Mouse (Mus musculus) hindbrain, embryonic 16.5 days (tissue): ENCODE measurements at regions not wholly inside any gene's neighbourhood (a gene's known extent, or its start where the extent isn't known, plus 50 kb on each side); places are given as distances from the start of the nearest gene placed in this dataset.
A peak's percentile ranks its signal among the peaks of the same experiment; 100 is the strongest.

Experiments
- ATAC-seq: fragments of 200-750 bp; cut with Nextera tagmentation; 2 replicates; pipeline ENCODE4 v1.8.0; 2017; ENCODE audit warnings: moderate TSS enrichment, moderate library complexity
- H3K27ac ChIP-seq: fragments of 300-500 bp; sonication (generic); 2 replicates; pipeline ENCODE4 v1.5.1; 2014; ENCODE audit warnings: low read depth, mild to moderate bottlenecking, control low read depth, low read length, moderate library complexity
- H3K27me3 ChIP-seq: fragments of 300-500 bp; sonication (generic); replicated peaks from 2 replicates; pipeline ENCODE4 v1.6.1; 2014; ENCODE audit warnings: low read length; ENCODE audit not compliant: control insufficient read depth, insufficient read depth
- H3K36me3 ChIP-seq: fragments of 300-500 bp; sonication (generic); 2 replicates; pipeline ENCODE4 v1.6.1; 2014; ENCODE audit warnings: mild to moderate bottlenecking, low read length, moderate library complexity, mixed read lengths; ENCODE audit not compliant: control insufficient read depth, insufficient read depth
- H3K4me1 ChIP-seq: fragments of 300-500 bp; sonication (generic); 2 replicates; pipeline ENCODE4 v1.6.1; 2014; ENCODE audit warnings: low read depth, low read length; ENCODE audit not compliant: control insufficient read depth, insufficient read depth
- H3K4me2 ChIP-seq: fragments of 300-500 bp; sonication (generic); 2 replicates; pipeline ENCODE4 v1.6.1; 2014; ENCODE audit warnings: mild to moderate bottlenecking, low read length, control low read depth, moderate library complexity
- H3K4me3 ChIP-seq: fragments of 300-500 bp; sonication (generic); 2 replicates; pipeline ENCODE4 v1.5.1; 2014; ENCODE audit warnings: mild to moderate bottlenecking, low read length, control low read depth, moderate library complexity
- H3K9ac ChIP-seq: fragments of 300-500 bp; sonication (generic); 2 replicates; pipeline ENCODE4 v1.6.1; 2014; ENCODE audit warnings: low read depth, mild to moderate bottlenecking, control low read depth, low read length, moderate library complexity
- H3K9me3 ChIP-seq: fragments of 300-500 bp; sonication (generic); 2 replicates; pipeline ENCODE4 v1.6.1; 2014; ENCODE audit warnings: mild to moderate bottlenecking, low read length, moderate library complexity; ENCODE audit not compliant: control insufficient read depth
- WGBS: fragments of 180-500 bp; shearing (Covaris S2); extraction: QIAGEN DNeasy Blood & Tissue Kit; methylation state at CpG from one replicate; pipeline ENCODE4 v1.1.7; 2014; 5-methylcytosine and 5-hydroxymethylcytosine counted together

- Histone ChIP-seq H3K9me3 (peaks cover 5% of the 10 kb centered on the region), H3K4me1 (peaks cover 8% of the 10 kb centered on the region), H3K36me3 (no peaks in the 10 kb centered on the region), H3K4me3 (no peak overlapping the region), H3K27me3 (no peaks in the 10 kb centered on the region), H3K27ac (no peak overlapping the region), H3K9ac (no peak overlapping the region), H3K4me2 (no peak overlapping the region)
- ATAC-seq, result peak; percentile 94
- WGBS, result 18% methylated on average over 3 of the region's 3 CpGs
Observed at GRCm38 (mm10) chr3:66537106-66537893, 240.7 kb upstream of the Veph1 start.

- no peak overlapping the region for H3K4me2 ChIP-seq
- ATAC-seq, result peak; percentile 46
- no peaks in the 10 kb centered on the region for H3K36me3 ChIP-seq
- H3K4me3 ChIP-seq, result no peak overlapping the region
- H3K4me1 ChIP-seq, result peaks cover 8% of the 10 kb centered on the region
- 56% methylated on average over 11 of the region's 11 CpGs for WGBS
- no peak overlapping the region for H3K9ac ChIP-seq
- H3K27ac ChIP-seq, result 0 out of 2 replicates have a peak overlapping the region, but pooled peaks have one; percentile 2
- no peaks in the 10 kb centered on the region for H3K9me3 ChIP-seq
- no peaks in the 10 kb centered on the region for H3K27me3 ChIP-seq
Observed at GRCm38 (mm10) chr3:66536673-66537072, 240.0 kb upstream of the Veph1 start.

- 46% methylated on average over 8 of the region's 8 CpGs for WGBS
- H3K4me2 ChIP-seq, result no peak overlapping the region
- H3K27ac ChIP-seq, result no peak overlapping the region
- 0 out of 2 replicates have a peak, but pooled peaks have one; percentile 28 for ATAC-seq
- no peaks in the 10 kb centered on the region for H3K27me3 ChIP-seq
- H3K36me3 ChIP-seq, result no peaks in the 10 kb centered on the region
- no peak overlapping the region for H3K9ac ChIP-seq
- H3K4me1 ChIP-seq, result peaks cover 8% of the 10 kb centered on the region
- no peaks in the 10 kb centered on the region for H3K9me3 ChIP-seq
- no peak overlapping the region for H3K4me3 ChIP-seq
Observed at GRCm38 (mm10) chr3:66535786-66536529, 239.3 kb upstream of the Veph1 start.

- no peaks in the 10 kb centered on the region for H3K27me3 ChIP-seq
- H3K9me3 ChIP-seq, result peaks cover 6% of the 10 kb centered on the region
- no peak overlapping the region for H3K9ac ChIP-seq
- no peak for ATAC-seq
- H3K4me2 ChIP-seq, result no peak overlapping the region
- 90% methylated on average over 1 of the region's 1 CpGs for WGBS
- H3K27ac ChIP-seq, result no peak overlapping the region
- no peak overlapping the region for H3K4me3 ChIP-seq
- H3K36me3 ChIP-seq, result no peaks in the 10 kb centered on the region
- H3K4me1 ChIP-seq, result no peaks in the 10 kb centered on the region
Observed at GRCm38 (mm10) chr3:66519925-66520324, 223.3 kb upstream of the Veph1 start.

- Histone ChIP-seq H3K9me3 (peaks cover 6% of the 10 kb centered on the region), H3K4me2 (no peak overlapping the region), H3K27ac (no peak overlapping the region), H3K27me3 (no peaks in the 10 kb centered on the region), H3K9ac (no peak overlapping the region), H3K4me3 (no peak overlapping the region), H3K4me1 (no peaks in the 10 kb centered on the region), H3K36me3 (no peaks in the 10 kb centered on the region)
- 33% methylated on average over 2 of the region's 2 CpGs for WGBS
- no peak for ATAC-seq
Observed at GRCm38 (mm10) chr3:66518289-66518688, 221.7 kb upstream of the Veph1 start.

GRCm38 (mm10) chr3:66515773-66516406 lies 219.3 kb upstream of the Veph1 start:
- Histone ChIP-seq H3K27ac (no peak overlapping the region), H3K27me3 (no peaks in the 10 kb centered on the region), H3K4me3 (no peak overlapping the region), H3K36me3 (no peaks in the 10 kb centered on the region), H3K4me2 (no peak overlapping the region), H3K4me1 (no peaks in the 10 kb centered on the region), H3K9me3 (peaks cover 6% of the 10 kb centered on the region), H3K9ac (no peak overlapping the region)
- ATAC-seq, result no peak
- WGBS, result 75% methylated on average over 6 of the region's 6 CpGs

GRCm38 (mm10) chr3:66514587-66514986 lies 217.9 kb upstream of the Veph1 start:
- ATAC-seq, result no peak
- no peak overlapping the region for H3K4me3 ChIP-seq
- H3K27ac ChIP-seq, result no peak overlapping the region
- H3K27me3 ChIP-seq, result no peaks in the 10 kb centered on the region
- H3K36me3 ChIP-seq, result no peaks in the 10 kb centered on the region
- peaks cover 6% of the 10 kb centered on the region for H3K9me3 ChIP-seq
- H3K9ac ChIP-seq, result no peak overlapping the region
- WGBS, result 83% methylated on average over 8 of the region's 8 CpGs
- H3K4me1 ChIP-seq, result no peaks in the 10 kb centered on the region
- H3K4me2 ChIP-seq, result no peak overlapping the region

GRCm38 (mm10) chr3:66512408-66512807 lies 215.8 kb upstream of the Veph1 start:
- peaks cover 6% of the 10 kb centered on the region for H3K9me3 ChIP-seq
- ATAC-seq, result no peak
- WGBS, result 100% methylated on average over 1 of the region's 1 CpGs
- H3K36me3 ChIP-seq, result no peaks in the 10 kb centered on the region
- H3K27me3 ChIP-seq, result no peaks in the 10 kb centered on the region
- no peaks in the 10 kb centered on the region for H3K4me1 ChIP-seq
- H3K4me2 ChIP-seq, result no peak overlapping the region
- H3K4me3 ChIP-seq, result no peak overlapping the region
- no peak overlapping the region for H3K27ac ChIP-seq
- H3K9ac ChIP-seq, result no peak overlapping the region

- ATAC-seq, result no peak
- Histone ChIP-seq H3K4me1 (no peaks in the 10 kb centered on the region), H3K4me3 (no peak overlapping the region), H3K27ac (no peak overlapping the region), H3K36me3 (no peaks in the 10 kb centered on the region), H3K4me2 (no peak overlapping the region), H3K27me3 (no peaks in the 10 kb centered on the region), H3K9me3 (no peaks in the 10 kb centered on the region), H3K9ac (no peak overlapping the region)
- 66% methylated on average over 4 of the region's 4 CpGs for WGBS
Observed at GRCm38 (mm10) chr3:66510455-66510854, 213.8 kb upstream of the Veph1 start.
